Mouse (Mus musculus): ENCODE results near the gene Enpp1.

Enpp1 gene

DNA sequence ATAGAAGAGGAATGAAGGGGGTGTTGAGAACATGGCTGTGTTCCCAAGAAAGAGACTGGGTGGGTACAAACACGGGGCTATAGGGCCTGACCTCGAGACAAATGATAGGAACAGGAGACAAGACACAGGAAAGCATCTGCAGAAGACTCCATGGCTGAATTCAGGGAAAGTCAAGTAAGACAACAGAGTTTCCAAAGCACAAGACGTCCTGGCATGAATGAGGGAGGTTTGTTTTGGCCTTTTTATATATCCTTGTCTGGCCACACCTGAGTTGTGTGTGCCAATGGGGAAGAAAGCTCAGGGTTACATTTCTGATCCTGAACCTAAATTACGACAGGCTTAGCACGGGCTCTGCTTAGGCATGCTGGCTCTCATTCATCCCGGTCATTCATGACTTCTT is 4.2 kb downstream of the Enpp1 start:
- DNase-seq, result no peak

GRCm38 (mm10) chr10:24706431-24707140 is 5.4 kb downstream of the Enpp1 start:
- DNase-seq, result no peak

GRCm38 (mm10) chr10:24702698-24703097 is 9.3 kb downstream of the Enpp1 start:
- DNase-seq, result no peak

DNA sequence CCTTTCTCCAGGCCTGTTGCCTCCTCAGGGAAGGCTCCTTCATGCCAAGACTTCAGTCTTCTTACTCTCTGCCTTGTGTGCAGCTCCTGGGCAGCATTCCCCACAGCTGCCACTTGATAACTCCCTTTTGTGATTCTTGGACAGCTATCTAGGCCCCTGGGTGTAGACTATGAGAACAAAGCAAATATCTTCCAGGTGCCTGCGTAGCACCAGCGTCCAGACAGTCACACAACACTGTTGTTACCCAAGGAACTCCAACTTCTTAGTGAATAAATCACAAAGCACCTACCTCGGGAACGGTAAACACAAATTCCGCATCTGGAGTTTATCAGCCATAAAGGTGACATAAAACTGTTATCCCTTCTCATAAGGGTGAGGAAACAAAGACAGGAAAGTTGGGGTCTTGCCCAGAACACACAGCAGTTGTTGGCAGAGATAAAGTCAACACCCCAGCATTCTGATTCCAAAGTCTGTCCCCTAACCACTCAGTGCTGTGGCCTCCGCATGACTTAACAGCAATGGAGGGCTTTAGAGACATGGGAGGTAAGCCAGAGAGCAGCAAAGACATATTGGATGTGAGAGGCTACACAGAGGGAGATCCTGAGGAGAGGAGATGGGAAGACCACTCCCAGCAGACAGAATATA is 13.7 kb downstream of the Enpp1 start:
- no peak for DNase-seq

- no peak for DNase-seq
Measured at GRCm38 (mm10) chr10:24696761-24697160, 15.2 kb downstream of the Enpp1 start.

DNA sequence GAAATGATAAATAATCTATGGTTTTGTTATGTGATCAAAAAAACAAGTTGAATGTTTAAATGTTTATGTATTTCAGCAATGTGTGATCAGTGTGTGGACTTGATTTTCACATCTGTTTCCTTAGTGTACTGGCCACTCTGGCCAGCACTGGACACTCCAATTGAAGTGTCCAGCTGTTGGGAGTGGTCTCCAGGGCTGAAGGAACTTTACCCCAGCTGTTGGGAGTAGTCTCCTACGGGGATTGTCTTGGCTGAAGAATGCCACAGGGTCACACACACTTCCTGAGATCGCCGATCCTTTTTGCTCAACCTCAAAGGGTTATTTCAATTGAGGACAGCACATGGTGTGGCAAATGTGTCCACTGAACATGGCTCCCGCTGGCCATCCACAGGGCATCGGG is 16.2 kb downstream of the Enpp1 start:
- no peak for DNase-seq

- no peak for DNase-seq
Measured at GRCm38 (mm10) chr10:24682518-24683104, 29.3 kb downstream of the Enpp1 start.

GRCm38 (mm10) chr10:24677681-24678080 is 34.3 kb downstream of the Enpp1 start:
- DNase-seq, result no peak

DNA sequence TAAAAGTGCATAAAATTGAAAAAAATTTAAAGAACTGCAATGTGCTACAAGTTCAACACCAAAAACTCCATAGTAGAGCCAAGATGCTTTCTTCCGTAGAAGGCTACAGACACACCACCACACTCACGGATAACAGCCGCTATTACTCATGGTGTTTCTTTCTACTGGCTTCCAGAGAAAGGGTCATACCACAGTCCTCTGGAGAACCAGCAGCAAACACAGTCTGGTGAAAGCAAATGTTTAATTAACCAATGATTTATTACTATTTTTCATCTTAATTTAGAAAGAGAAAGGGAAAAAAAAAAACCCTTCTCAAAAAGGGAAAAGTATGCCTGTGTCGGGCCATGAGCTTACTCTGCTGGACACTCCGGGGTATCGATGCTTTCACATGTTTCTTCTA is 37.7 kb downstream of the Enpp1 start:
- no peak for DNase-seq

- DNase-seq, result no peak
Measured at GRCm38 (mm10) chr10:24672948-24673347, 39.0 kb downstream of the Enpp1 start.

DNA sequence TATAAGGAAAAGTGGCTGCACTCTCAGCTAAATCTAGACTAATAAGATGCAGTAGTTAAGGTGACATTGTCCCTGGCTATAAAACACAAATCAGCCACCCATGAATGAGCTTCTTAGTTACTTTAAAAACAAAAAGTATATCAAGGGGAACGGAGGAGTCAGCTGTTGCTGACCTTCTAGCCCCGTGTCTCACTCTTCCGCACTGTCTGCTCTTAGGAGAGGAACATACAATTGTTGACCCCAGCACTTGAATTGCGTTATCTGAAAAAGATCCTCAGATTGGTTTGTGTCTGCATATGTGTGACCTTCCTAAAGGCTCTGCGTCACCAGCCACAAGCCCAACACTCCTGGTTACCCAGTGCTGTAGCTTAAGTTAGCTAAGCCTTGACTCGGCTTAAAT is 41.4 kb downstream of the Enpp1 start:
- no peak for DNase-seq

DNA sequence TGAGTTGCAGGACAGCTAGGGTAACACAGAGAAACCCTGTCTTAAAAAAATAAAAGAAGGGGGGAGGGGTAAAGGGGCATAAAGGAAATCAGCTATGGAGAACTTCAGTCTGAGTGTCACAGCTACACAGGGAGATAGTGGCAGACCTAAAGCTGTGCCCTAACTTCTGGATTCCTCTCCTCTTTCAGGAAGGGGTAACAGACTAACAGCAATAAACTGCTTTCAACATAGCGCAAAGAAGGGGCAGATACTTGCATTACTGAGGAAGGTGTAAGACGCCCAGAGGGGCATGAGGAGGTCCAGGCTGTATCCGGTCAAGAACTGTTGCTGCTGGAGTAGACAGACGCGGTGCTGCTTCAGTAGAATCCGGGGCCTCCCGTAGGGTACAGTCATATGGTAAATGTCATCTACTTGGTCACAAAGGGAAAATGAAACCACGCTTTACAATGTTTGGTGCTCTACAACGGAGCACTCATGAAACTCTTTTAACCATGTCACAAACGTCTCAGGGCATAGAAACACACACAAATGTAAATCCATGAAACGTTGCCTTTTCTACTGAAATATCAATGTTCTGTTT is 60.9 kb downstream of the Enpp1 start:
- DNase-seq, result no peak

DNA sequence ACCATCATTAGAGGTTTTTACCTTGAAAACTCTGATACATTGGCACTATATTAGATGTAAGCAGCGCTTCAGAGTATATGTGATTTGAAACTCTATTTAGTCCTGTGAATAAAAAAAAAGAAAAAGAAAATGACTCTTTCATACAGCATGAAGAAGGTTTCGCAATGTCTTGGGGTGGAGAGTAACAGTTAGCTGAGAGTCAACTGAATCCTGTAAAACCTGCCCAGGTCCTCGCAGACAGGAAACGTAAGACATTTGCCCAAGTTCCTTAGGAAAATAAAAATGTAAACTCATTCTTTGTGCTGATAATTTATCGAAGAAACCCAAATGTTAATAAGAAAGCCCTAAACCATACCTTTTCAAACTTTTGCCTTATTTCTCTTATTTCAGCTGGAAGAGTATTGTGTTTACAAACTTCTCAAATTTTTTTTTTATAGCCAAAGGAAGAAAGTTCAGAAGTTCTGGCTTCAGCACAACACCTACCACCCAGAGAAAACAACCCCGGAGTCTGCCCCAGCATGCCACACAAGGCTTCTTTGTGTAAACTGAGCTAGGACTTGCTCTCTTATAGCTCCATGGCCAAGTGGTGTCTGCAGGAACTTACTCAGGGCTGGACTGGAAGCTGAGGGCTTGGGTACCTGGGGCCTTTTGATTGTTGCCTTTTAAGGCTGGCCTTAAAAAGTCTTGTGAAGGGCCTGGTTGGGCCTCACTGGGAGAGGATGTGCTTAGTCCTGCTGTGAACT is 63.8 kb downstream of the Enpp1 start:
- DNase-seq, result no peak

DNA sequence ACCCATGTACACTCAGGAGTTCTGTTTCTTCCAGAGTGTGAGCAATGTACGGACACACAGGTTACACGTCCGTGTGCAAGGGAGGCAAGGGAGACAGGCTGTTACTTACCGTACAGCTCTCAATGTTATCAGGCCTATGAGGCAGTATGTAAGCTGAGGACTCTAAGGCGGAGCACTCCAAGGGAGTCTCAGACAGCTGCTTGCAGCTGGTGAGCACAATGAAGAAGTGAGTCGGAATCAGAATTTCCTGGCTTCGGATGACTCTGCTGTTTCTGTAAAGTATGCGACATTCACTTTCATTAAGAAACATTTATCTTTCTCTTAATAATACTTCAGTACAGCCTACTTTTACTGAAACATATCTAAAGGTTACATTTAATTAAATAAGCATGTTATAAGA is 66.8 kb downstream of the Enpp1 start:
- DNase-seq, result no peak

- DNase-seq, result no peak
Measured at GRCm38 (mm10) chr10:24642796-24643580, 69.0 kb downstream of the Enpp1 start.

DNA sequence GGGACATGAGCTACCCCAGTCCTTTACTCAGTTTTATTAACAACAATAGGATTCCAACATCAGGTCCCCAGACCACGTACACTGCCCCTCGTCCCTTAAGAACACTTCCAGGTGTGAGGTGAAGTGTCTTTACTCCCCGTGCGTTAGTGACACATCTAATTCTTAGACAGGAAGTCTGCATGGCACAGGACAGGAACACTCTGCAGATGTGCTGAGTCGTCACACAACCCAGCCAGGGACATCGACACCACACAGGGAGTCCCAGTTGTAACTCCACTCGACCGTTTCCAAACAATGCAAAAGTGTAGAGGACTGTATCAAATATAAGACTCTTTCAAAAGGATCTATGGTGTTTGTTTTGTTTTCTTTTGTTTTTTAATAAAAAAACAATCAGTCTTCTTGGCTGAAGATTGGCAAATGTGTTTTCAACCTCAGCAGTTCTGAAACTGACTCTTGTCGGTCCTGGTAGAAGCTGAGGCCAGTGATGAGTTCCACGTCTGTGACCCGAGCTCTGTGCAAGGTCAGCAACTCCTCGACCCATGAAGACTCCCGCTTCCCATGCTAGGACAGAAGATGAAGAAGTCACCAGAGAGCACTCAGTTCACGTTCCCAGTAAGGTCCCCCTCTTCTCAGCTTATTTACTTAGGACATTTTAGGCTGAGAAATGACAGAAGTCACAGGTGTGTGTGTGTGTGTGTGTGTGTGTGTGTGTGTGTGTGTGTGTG is 70.4 kb downstream of the Enpp1 start:
- DNase-seq, result no peak

DNA sequence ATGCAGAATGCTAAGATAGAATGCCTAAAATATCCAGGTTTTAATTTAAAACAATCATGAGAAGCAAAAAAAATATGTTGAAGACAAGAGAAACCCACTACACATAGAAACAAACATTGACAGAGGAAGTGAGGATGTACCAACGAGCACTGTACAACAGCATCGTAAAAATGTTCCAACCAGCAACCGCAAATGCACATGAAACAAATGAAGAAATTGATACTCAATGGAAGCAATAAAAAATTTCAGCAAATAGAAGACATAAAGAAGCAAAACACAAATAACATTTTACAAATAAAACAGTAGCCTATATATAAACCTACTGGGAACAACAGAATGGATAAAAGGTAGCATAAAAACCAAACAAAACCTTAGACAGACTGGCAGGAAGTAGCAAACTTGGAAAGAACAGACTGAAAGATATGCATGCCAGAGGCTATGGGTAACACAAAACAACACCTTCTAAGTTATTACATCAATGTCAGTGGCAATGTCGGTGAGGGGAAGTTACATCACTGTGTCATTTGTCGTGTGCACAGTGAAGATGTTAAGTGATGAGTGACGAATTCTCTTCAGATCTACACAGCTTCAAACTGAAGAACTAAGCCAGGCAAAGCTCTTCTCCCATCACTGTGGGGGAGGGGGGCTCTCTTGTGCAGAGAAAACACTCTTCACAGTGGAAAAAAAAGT is 71.6 kb downstream of the Enpp1 start:
- DNase-seq, result no peak

- DNase-seq, result peak; percentile 10
Measured at GRCm38 (mm10) chr10:24639596-24639995, 72.4 kb downstream of the Enpp1 start.

DNA sequence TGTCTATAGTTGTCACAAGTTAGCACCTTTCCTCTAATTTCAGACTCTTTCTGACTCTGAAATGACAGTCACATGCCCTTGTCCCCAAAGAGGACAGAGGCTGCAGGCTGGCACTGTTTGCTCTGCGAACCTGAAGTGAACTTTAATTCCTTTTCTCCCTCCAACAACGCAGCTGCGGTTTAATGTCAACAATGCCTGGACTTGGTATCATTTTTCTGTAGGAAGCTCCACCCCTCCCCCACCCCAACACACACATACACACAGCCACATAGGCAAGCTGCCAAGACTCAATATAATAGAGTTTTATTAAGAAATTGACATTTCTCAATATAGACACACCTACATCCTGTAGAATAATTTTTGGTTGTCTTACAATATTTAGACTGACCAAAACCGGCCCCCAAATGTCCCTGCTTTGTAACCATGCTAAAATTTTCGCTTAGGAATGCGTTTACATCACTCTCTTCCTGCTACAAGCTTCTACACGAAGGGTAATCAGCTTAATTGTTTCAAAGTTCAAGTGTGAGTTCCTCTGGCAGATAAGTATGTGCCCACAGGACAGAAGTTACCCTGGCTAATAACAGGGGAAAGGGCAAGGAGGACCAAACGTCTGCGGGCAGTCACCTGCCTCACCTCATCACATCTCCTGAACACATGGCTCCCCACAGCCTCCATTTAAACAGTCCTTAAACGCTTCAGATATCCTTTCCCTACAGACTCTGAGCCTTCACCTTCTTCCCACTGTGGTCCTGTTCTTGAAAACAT is 73.5 kb downstream of the Enpp1 start:
- peak; percentile 43 for DNase-seq

- no peak for DNase-seq
Measured at GRCm38 (mm10) chr10:24636986-24637385, 75.0 kb downstream of the Enpp1 start.
